Mouse (Mus musculus): ENCODE measurements at regions not wholly inside any gene's neighbourhood (a gene's known extent, or its start where the extent isn't known, plus 50 kb on each side); places are given as distances from the start of the nearest gene placed in this dataset.
"Not testable (repeated sequence)": the region's sequence is repeated elsewhere in the genome, so short reads cannot be mapped to it uniquely, and the experiment has no call there.

DNA sequence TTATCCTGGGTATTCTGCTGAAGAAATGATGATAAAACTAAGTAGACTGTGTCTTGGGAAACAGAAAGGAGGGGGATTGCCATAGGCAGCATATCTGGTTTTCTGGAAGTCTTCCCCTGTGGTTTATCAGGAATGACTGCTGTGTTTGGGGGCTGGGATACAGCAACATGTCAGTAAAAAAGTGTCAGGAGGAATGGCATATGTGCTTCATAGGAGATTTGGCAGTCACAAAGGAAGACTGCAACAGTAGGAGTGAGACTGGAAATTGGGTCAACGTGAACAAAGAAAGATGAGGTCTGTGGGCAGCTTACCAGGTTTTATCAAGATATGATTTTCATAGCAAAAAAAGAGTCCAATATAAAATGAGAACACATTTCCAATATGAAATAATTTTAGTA lies 641.1 kb upstream of the Nrxn1 start:
- DNase-seq (ENCODE audit: extremely low spot score in 1 of 2, low spot score in 1 of 2): peak in 1 of 2 experiments; percentile 10

DNA sequence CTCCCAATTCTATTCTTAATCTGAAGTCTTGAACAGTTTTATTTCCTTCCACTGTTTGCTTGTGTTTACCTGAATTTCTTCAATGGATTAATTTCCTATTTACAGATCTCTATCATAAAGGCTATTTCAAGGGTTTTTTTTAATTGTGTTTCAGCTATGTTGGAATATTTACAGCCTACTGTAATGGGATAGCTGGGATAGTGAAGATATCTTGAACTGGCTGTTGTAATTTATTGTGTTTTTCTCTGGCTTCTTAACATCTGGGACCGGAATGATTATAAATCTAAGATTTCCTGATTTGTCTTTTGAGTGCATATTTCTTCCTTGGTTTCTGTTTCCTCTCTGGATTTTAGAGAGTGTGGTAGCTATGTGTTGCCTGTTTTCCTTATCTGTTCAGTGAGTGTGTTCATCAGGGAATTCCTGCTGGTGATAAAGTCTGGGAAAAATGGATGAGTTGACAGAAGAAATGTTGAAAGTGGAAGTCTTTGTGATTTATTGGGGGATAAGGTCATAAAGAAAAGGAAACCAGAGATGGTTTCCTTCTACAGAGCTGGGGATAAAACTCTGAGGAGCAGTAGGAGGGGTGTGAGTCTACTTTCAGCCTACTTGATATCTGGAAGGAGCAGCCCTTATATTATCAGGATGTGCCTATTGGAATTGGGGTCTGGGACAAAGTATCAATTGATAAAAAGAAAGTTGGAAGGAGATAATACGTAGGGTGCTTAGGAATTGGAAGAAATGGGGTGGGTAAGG lies 640.5 kb upstream of the Nrxn1 start:
- no peak for DNase-seq (ENCODE audit: extremely low spot score in 1 of 2, low spot score in 1 of 2)

DNA sequence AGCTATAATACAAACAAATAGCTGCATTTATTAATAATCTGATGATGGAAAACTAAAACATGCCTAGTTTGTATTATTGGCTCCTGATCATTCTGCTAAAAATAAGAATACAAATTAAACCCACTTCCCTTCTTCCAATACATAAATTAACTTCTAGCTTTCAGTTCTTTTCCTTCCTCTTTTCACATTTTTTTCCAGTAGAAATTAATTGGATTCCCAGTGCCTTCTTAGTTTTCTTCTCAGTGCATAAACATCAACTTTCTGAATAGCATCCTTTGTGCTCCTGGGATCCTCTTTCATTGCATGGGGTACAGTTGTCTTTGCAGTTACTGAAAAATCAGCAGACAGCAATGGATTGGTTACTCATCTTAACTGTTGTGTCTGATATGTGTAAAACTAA lies 617.5 kb upstream of the Nrxn1 start:
- DNase-seq (ENCODE audit: extremely low spot score in 1 of 2, low spot score in 1 of 2): no peak

GRCm38 (mm10) chr17:91691063-91691462 lies 598.2 kb upstream of the Nrxn1 start:
- no peak for DNase-seq (ENCODE audit: extremely low spot score in 1 of 2, low spot score in 1 of 2)

DNA sequence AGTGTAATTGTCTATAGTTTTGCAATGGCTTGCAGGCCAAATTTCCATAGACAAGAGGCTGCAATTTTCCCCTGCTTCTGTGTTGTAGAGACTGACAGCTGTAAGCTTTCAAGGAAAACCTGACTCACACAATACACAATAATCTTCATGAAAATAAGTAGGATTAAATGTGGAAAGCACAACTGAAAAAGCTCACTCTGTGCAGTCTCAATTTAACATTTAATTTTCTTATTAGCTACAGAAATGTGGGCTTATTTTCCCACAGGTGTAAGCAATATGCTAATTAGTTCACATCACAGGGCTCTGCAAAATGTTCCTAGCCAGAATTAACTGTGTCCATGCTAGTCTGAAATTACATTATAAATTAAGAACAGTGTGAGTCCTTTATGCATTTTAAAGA lies 564.6 kb upstream of the Nrxn1 start:
- no peak for DNase-seq (ENCODE audit: extremely low spot score in 1 of 2, low spot score in 1 of 2)

DNA sequence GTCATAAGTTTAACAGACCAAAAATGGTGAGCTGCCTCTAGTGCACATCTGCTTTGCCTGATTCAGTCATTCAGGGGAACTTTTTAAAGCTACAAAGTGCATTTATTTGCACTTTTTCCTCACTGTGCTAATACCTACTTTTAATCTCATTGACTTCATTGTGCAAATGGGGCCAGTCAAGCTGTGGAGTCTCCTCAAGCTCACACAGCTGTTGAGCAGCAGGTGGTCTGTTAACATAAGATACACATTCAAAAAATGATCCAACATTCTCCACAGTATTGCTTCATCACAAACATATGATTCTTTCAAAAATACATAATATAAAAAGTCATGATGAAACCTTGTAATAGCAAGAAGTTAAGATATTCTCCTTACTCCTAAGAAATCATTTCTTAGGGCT lies 564.2 kb upstream of the Nrxn1 start:
- no peak for DNase-seq (ENCODE audit: extremely low spot score in 1 of 2, low spot score in 1 of 2)

DNA sequence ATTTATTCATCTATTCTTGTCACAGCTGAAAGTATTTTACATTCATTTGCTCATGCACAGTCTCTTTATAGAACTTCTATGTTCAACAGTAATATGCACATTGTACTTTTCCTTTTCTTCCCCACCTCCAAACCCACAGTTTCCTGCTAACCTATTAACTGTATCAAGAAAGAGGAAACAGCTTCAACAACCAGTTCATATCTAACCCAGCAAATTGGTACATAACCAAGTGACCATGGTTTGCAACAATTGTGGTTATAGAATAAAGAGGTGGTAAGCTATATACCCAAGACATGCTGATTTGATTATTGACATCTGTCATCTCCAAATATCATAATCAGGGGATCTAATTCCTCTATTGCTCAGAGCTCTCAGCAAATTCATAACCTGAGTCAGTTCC lies 539.0 kb upstream of the Nrxn1 start:
- no peak for DNase-seq (ENCODE audit: extremely low spot score in 1 of 2, low spot score in 1 of 2)

GRCm38 (mm10) chr17:91614175-91614574 lies 521.3 kb upstream of the Nrxn1 start:
- not testable (repeated sequence) for DNase-seq (ENCODE audit: extremely low spot score in 1 of 2, low spot score in 1 of 2)

GRCm38 (mm10) chr17:91589120-91589519 lies 496.2 kb upstream of the Nrxn1 start:
- no peak for DNase-seq (ENCODE audit: extremely low spot score in 1 of 2, low spot score in 1 of 2)

GRCm38 (mm10) chr17:91551058-91551691 lies 458.3 kb upstream of the Nrxn1 start:
- not testable (repeated sequence) for DNase-seq (ENCODE audit: extremely low spot score in 1 of 2, low spot score in 1 of 2)

GRCm38 (mm10) chr17:91531488-91531887 lies 438.6 kb upstream of the Nrxn1 start:
- DNase-seq (ENCODE audit: extremely low spot score in 1 of 2, low spot score in 1 of 2): no peak

GRCm38 (mm10) chr17:91517256-91517655 lies 424.4 kb upstream of the Nrxn1 start:
- no peak for DNase-seq (ENCODE audit: extremely low spot score in 1 of 2, low spot score in 1 of 2)

Data from frontal cortex, adult 2 months (tissue).